Mouse (Mus musculus): Measurements from ENCODE around the gene Acsf3. TPM values are rescaled to one million over a fixed set of nuclear protein-coding genes. Genes with fewer than 3 reads are reported as not detected.

The Acsf3 gene
- total RNA-seq, 2 experiments from 2014 or later: 17.8 to 18.1 TPM

- DNase-seq (ENCODE audit: extremely low spot score in 1 of 2, low spot score in 2 of 2): no peak
- intact Hi-C loops (cut with DNase I): no loop called here
Observed at GRCm38 (mm10) chr8:122794175-122794454, 18.8 kb downstream of the Acsf3 start.

DNA sequence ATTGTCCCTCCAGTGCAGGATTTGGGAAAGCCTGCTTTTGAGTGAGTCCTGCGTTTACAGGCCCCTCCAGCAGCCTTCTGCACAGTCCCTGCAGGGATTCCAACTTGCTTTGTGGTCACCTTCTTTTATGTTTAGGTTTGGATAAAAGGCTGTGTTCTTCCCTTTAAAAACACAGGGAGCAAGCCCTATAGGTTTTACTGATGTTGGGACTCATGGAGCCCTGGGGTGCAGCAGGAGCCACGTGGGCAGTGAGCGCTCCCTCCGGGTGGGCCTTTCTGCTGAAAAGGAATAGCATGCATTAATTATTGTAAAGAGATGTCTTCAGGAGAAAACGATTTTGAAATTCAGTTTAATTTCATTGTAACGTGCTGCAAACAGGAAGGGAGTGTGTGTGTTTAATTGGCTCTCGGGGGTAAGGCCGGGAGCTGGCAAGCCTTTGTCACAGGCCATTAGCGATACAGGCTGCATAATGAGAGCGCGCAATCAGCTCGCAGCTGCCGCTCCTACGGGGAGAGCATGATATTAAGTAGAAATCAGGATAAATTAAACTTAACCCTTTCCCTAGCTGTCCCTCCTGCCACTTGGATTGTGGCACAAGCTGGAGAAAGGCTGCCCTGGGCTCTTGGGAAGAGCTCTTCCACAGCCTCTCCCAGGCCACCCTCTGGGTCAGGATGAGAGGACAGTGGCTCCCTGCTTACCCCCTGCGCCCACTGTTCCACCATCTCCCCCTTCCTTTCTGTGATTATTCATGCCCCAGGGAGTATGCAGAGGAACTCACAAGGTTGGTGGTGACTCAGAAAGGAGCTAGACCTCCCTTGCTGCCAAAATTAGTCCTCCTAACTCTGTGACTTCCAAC, 28.8 kb downstream of the Acsf3 start:
- DNase-seq (ENCODE audit: extremely low spot score in 1 of 2, low spot score in 2 of 2): no peak
- intact Hi-C loops (cut with DNase I): no loop called here

DNA sequence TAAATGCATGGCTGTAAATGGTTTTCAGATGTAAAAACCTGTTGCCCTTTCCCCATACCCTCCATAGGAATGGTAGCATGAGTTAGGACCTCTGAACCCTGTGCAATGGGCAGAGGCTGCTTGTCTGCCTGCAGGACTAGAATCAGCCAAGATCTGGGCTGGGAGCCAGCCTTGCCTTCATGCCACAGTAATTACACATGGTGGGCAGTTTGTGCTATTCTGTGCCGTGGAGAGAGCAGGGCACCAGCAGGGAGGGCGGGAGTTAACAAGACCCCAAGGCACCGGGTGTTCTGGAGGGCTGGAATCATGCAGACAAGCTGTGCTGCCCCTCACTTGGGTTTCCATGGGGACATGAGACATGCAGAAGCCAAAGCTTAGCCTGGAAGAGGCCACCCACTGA, 30.1 kb downstream of the Acsf3 start:
- intact Hi-C loops (cut with DNase I): no loop called here
- peak; percentile 30 to 51 for DNase-seq (ENCODE audit: extremely low spot score in 1 of 2, low spot score in 2 of 2)

DNA sequence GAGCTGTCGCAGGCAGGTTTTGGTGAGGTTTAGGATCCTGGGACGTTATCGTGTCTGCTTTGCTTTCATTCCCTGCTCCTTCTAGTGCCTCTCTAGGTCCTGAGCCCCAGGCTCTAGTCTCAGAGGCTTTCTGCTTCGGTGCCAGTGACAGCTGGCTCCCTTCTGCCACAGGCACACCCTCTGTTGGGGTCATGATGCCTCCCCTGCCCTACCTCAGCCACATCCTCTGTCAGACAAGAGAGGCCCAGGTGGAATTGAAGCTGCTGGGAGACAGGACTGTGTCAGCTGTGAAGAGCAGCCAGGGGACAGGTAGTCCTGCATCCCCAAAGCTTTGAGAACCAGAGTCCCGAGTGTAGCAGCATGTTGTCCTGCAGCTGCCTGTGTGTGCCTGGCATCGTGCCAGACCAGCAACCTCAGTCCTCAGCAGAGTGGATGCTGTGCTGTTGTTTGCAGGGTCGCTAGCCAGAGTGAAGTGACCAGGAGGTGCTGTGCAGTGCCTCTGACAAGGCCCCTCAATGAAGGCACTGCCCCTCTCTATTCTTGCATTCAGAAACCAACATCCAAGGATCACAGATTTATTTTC, 31.8 kb downstream of the Acsf3 start:
- intact Hi-C loops (cut with DNase I): no loop called here

GRCm38 (mm10) chr8:122807907-122808306, 32.6 kb downstream of the Acsf3 start:
- no peak for DNase-seq (ENCODE audit: extremely low spot score in 1 of 2, low spot score in 2 of 2)
- intact Hi-C loops (cut with DNase I): no loop called here

More for the DNA sequence above, 31.8 kb downstream of the Acsf3 start:
- no peak for DNase-seq (ENCODE audit: extremely low spot score in 1 of 2, low spot score in 2 of 2)

- no peak for DNase-seq (ENCODE audit: extremely low spot score in 1 of 2, low spot score in 2 of 2)
- intact Hi-C loops (cut with DNase I): no loop called here
Observed at GRCm38 (mm10) chr8:122810376-122810775, 35.1 kb downstream of the Acsf3 start.

DNA sequence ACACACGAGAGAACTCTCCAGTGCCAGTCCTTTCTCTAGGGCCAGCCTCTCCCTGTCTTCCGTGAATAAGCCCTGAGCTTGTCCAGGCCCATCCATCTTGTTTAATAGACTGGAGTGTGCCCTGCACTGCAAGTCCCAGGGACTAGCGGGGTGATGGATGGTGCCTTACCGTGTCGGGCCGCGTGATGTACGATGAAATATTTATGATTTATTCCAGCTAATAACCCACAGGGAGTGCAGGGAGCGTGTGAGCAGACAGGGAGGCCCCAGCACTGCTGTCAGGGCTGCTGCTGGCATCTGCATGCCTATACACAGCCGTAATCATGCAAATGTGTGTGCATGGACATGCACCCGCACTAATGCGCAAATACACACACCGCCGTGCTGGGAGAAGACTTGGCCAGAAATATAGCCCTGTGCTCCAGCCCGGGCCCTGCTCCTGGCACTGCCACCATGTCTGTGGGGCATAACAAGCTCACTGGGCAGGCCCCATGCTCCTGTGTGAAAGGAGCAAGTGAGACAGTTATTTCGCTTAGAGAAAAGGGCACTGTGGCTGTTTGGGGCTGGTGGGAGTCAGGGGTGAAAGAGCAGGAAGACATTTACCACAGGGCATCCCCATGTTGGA, 36.7 kb downstream of the Acsf3 start:
- no peak for DNase-seq (ENCODE audit: extremely low spot score in 1 of 2, low spot score in 2 of 2)
- intact Hi-C loops (cut with DNase I): no loop called here

DNA sequence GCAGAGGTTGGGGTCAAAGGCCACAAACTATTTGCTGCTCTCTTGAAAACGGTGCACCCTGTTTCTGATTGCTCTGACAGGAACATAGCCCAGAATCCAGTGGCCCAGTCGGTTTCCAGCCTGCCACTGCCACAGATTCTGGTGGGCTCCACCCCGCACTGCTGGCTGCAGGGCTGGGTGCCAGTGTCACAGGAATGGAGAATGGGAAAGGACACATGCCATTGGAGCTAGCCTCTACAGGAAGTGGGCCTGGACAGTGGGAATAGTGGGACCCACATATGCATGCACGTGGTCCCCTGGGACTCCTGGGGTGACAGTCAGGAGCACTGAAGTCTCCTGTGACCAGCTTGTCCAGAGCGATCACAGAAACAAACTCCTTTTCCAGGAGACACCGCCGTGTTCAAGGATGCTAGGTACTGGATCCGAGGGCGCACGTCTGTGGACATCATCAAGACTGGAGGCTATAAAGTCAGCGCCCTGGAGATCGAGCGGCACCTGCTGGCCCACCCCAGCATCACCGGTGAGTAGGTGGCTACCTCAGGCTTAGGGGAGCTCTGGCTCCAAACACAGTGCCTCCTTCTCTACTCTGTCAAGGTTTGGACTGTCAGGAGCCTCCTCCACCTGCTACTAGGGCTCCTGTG, 37.4 kb downstream of the Acsf3 start:
- intact Hi-C loops (cut with DNase I): no loop called here
- DNase-seq (ENCODE audit: extremely low spot score in 1 of 2, low spot score in 2 of 2): no peak

GRCm38 (mm10) chr8:122814608-122815007, 39.3 kb downstream of the Acsf3 start:
- DNase-seq (ENCODE audit: extremely low spot score in 1 of 2, low spot score in 2 of 2): peak in 1 of 2 experiments; percentile 25
- intact Hi-C loops (cut with DNase I): no loop called here

DNA sequence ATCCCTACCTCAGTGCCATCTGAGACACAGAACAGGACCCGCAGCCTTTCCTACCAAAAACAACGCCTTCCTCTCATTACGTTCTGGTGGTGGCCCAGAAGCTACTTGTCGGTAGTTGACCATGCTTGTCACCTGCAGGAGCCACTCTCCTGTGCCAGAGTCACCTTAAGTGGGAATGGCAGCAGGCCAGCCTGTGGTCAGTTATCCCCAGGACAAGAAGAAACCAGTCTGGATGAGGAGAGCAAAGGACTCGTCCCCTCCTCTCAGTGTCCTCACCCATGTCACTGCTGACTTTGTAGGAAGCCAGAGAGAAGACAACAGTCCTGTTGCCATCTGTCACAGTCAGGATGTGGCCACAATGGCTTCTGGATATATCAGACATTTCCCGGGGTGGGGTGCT, 41.7 kb downstream of the Acsf3 start:
- intact Hi-C loops (cut with DNase I): no loop called here

DNA sequence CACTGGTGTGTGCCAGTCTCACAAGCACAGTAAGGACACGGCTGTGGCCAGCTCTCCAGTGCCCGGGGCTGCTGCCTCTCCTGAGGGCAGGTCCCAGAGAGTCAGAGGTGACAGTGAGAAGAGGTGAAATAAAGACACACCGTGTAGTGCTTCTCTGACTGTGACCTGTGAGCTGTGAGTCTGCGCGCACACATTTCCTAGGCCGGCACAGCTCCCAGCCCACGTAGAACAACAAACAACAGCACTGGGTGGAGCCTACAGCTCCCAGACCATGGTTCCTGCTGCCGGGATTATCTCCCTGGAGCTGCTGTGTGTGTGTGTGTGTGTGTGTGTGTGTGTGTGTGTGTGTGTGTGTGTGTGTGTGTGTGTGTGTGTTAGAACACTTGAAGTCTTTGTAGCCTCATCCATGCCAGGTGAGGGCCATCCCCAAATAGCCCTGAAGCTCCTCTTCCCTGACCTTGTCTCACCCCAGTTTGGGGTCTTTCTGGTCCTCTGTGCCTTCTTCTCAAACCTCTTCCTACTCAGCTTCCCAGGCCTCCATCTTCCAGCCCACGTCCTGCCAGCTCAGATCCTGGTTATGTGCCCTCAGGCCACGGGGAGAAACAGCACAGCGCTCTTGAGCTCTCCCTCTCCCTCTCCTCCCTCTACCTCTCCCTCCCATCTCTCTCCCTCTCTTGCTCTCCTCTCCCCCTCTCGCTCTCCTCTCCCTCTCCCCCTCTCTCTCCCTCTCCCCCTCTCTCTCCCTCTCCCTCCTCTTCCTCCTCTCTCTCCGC, 42.6 kb downstream of the Acsf3 start:
- no peak for DNase-seq (ENCODE audit: extremely low spot score in 1 of 2, low spot score in 2 of 2)
- intact Hi-C loops (cut with DNase I): no loop called here

More for the DNA sequence above, 41.7 kb downstream of the Acsf3 start:
- DNase-seq (ENCODE audit: extremely low spot score in 1 of 2, low spot score in 2 of 2): no peak

- no peak for DNase-seq (ENCODE audit: extremely low spot score in 1 of 2, low spot score in 2 of 2)
- intact Hi-C loops (cut with DNase I): no loop called here
Observed at GRCm38 (mm10) chr8:122819776-122820175, 44.5 kb downstream of the Acsf3 start.

DNA sequence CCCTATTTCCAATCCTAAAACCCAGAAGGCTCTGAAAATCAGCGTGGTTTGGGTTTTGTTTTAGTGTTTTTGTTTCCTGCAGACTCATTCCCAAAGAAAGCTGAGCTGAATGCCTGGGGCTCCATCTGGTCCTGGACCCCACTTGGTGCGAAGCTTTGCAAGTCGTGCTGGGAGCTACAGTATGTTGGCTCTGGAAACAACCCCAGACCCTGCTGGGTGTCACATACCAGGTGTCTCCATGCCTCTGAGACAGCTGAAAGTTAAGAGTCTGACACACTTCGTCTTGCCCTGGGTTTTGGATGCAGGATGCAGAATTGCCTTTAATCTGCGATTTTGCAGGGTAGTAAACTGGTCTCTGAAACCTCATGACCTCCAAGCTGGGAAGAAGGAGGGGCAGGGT, 49.3 kb downstream of the Acsf3 start:
- intact Hi-C loops (cut with DNase I): no loop called here
- peak in 1 of 2 experiments; percentile 54 for DNase-seq (ENCODE audit: extremely low spot score in 1 of 2, low spot score in 2 of 2)

- intact Hi-C loops (cut with DNase I): no loop called here
- no peak for DNase-seq (ENCODE audit: extremely low spot score in 1 of 2, low spot score in 2 of 2)
Observed at GRCm38 (mm10) chr8:122824986-122825385, 49.7 kb downstream of the Acsf3 start.

DNA sequence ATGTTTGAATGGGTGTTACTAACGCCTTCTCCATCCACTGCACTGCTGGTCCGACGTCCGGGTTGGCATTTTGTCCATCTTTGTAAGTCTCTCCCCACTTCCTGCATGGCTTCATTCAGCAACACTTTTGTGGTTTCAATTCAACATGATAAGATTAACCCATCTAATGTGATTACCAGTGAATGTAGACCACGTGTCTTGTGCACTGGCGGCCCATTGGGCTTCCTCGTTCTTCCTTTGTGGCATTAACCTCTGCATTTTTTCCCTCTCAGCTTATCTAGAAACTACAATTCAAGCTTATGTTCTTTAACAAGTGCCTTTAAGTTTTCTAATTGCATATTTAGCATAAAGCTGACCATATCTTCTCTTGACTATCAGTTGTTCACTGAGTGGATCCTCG, 50.1 kb downstream of the Acsf3 start:
- intact Hi-C loops (cut with DNase I): no loop called here
- DNase-seq (ENCODE audit: extremely low spot score in 1 of 2, low spot score in 2 of 2): no peak

DNA sequence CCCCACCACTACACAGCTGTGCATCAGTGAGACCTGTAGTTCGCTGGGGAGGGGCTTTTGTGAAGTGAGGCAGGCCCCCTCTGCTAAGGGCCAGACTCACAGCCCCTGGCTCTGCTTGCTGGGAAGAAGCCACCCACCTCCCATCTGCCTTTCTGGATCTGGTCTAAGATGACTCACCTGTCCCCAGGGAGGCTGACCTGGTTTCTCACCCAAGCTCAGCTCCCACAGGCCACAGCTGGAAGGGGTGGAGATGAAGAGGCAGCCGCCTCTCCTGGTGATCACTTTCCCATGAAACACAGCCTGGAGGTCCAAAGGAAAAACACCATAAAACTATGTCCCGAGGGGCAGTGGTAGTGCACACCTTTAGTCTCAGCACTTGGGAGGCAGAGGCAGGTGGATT, 54.1 kb downstream of the Acsf3 start:
- DNase-seq (ENCODE audit: extremely low spot score in 1 of 2, low spot score in 2 of 2): no peak
- intact Hi-C loops (cut with DNase I): no loop called here

DNA sequence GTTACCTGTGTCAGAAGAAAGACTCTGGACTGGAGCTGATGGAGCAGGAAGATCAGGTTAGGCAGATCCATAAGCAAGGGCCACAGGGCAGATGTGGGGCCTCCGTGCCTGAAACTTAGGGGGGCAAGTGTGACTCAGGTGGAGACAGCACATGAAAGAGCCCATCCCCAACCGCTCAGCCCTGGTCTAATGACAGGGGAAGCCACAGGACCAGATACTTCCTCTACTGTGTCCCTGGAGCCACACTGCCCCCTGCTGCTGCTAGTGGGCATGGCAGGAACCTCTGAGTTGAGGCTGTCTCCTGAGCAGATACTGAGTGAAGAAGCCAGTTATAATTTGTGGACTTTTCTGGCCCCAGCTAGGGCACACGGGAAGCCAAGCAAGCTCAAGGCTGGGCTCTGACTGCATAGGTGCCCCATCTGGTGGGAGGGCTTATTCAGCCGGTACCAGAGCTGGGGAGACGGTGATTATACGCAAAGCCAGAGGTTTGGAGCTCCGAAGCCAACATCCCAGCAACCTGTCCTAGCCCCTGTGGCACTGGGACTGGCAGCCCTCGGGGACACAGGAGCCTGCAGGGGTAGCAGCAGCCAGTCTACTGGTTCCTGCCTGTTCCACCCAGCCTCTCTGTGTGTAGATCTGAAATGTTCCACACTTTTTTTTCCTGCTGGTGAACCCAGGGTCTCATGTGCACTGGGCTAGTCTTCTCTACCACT, 55.2 kb downstream of the Acsf3 start:
- DNase-seq (ENCODE audit: extremely low spot score in 1 of 2, low spot score in 2 of 2): peak; percentile 87 to 89
- intact Hi-C loops (cut with DNase I): loop anchor here (2.0 to 5.0 kb wide), 3 partner anchors 152 to 333 kb away; no protein-coding TSS in a partner anchor

DNA sequence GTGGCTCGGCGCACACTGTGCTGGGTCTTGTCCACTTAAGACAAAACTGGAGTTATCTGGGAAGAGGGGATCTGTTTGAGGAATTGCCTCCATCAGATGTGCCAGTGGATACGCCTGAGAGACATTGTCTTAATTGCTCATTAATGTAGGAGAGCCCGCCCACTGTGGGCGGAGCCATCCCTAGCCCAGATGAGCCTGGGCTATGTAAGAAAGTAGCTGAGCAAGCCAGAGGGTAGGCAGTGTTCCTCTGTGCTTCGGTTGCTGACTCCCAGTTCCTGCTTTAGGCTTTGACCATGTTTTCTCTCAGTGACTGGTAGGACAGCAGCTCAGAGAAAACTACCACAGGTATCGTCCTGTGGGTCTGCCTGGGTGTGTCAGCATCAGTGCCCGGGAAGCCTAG, 59.1 kb downstream of the Acsf3 start:
- intact Hi-C loops (cut with DNase I): loop anchor here (5.0 kb wide), 1 partner anchor 337 kb away; no protein-coding TSS in a partner anchor
- no peak for DNase-seq (ENCODE audit: extremely low spot score in 1 of 2, low spot score in 2 of 2)
